Mouse (Mus musculus): Measurements from ENCODE around the gene Celf2. TPM values are rescaled to one million over a fixed set of nuclear protein-coding genes. Genes with fewer than 3 reads are reported as not detected.

Celf2 gene
- total RNA-seq, 1 experiment from 2014 or later = 141 TPM

GRCm38 (mm10) chr2:6942635-6943390 lies 566.5 kb downstream of the Celf2 start:
- no peak for ATAC-seq (replicated peaks; ENCODE audit: low read depth, poor library complexity, severe bottlenecking)

GRCm38 (mm10) chr2:6939143-6939542 lies 570.2 kb downstream of the Celf2 start:
- ATAC-seq (replicated peaks; ENCODE audit: low read depth, poor library complexity, severe bottlenecking) = no peak

GRCm38 (mm10) chr2:6933130-6933529 lies 576.2 kb downstream of the Celf2 start:
- ATAC-seq (replicated peaks; ENCODE audit: low read depth, poor library complexity, severe bottlenecking) = no peak

GRCm38 (mm10) chr2:6927693-6928360 lies 581.5 kb downstream of the Celf2 start:
- ATAC-seq (replicated peaks; ENCODE audit: low read depth, poor library complexity, severe bottlenecking) = no peak

GRCm38 (mm10) chr2:6925505-6925904 lies 583.9 kb downstream of the Celf2 start:
- no peak for ATAC-seq (replicated peaks; ENCODE audit: low read depth, poor library complexity, severe bottlenecking)

GRCm38 (mm10) chr2:6923738-6924474 lies 585.5 kb downstream of the Celf2 start:
- ATAC-seq (replicated peaks; ENCODE audit: low read depth, poor library complexity, severe bottlenecking) = peak; percentile 62; the same call in 1 of the 2 replicates

GRCm38 (mm10) chr2:6915386-6915785 lies 594.0 kb downstream of the Celf2 start:
- ATAC-seq (replicated peaks; ENCODE audit: low read depth, poor library complexity, severe bottlenecking) = no peak

- ATAC-seq (replicated peaks; ENCODE audit: low read depth, poor library complexity, severe bottlenecking) = no peak
Measured at GRCm38 (mm10) chr2:6913315-6913714, 596.0 kb downstream of the Celf2 start.

GRCm38 (mm10) chr2:6911932-6912331 lies 597.4 kb downstream of the Celf2 start:
- ATAC-seq (replicated peaks; ENCODE audit: low read depth, poor library complexity, severe bottlenecking) = no peak

- ATAC-seq (replicated peaks; ENCODE audit: low read depth, poor library complexity, severe bottlenecking) = no peak
Measured at GRCm38 (mm10) chr2:6909921-6910320, 599.4 kb downstream of the Celf2 start.

- no peak for ATAC-seq (replicated peaks; ENCODE audit: low read depth, poor library complexity, severe bottlenecking)
Measured at GRCm38 (mm10) chr2:6904411-6904810, 605.0 kb downstream of the Celf2 start.

GRCm38 (mm10) chr2:6903251-6903763 lies 606.1 kb downstream of the Celf2 start:
- no peak for ATAC-seq (replicated peaks; ENCODE audit: low read depth, poor library complexity, severe bottlenecking)

- ATAC-seq (replicated peaks; ENCODE audit: low read depth, poor library complexity, severe bottlenecking) = 0 out of 2 replicates have a peak, but pooled peaks have one; percentile 18
Measured at GRCm38 (mm10) chr2:6896896-6897295, 612.5 kb downstream of the Celf2 start.

GRCm38 (mm10) chr2:6893597-6893996 lies 615.8 kb downstream of the Celf2 start:
- ATAC-seq (replicated peaks; ENCODE audit: low read depth, poor library complexity, severe bottlenecking) = no peak

- no peak for ATAC-seq (replicated peaks; ENCODE audit: low read depth, poor library complexity, severe bottlenecking)
Measured at GRCm38 (mm10) chr2:6893095-6893494, 616.3 kb downstream of the Celf2 start.

- no peak for ATAC-seq (replicated peaks; ENCODE audit: low read depth, poor library complexity, severe bottlenecking)
Measured at GRCm38 (mm10) chr2:6884796-6885711, 624.3 kb downstream of the Celf2 start.

GRCm38 (mm10) chr2:6883996-6884795 lies 625.2 kb downstream of the Celf2 start:
- no peak for ATAC-seq (replicated peaks; ENCODE audit: low read depth, poor library complexity, severe bottlenecking)

GRCm38 (mm10) chr2:6882236-6882885 lies 627.0 kb downstream of the Celf2 start:
- ATAC-seq (replicated peaks; ENCODE audit: low read depth, poor library complexity, severe bottlenecking) = no peak
